Mouse (Mus musculus) adrenal gland, postnatal 10 days (tissue): ENCODE measurements around the gene Zfp993. TPM values are rescaled to one million over a fixed set of nuclear protein-coding genes. Genes with fewer than 3 reads are reported as not detected.
"Not testable (repeated sequence)": the region's sequence is repeated elsewhere in the genome, so short reads cannot be mapped to it uniquely, and the experiment has no call there.

Source experiments
- DNase-seq: peaks from one replicate; pipeline ENCODE4 v3.0.0; 2021; ENCODE audit warnings: mixed read lengths
- long read RNA-seq, 2 experiments: library from polyadenylated mRNA; stranded (forward); transcript quantifications; one replicate each; pipeline ENCODE4 v2.0.0; 2021
- total RNA-seq, 2 experiments: library from RNA; stranded (reverse); gene quantifications; 2 replicates each; pipeline ENCODE4 v1.2.3; 2021

The Zfp993 gene
- 1 to 10 TPM; 3.3 to 3.9 TPM for total RNA-seq
- long read RNA-seq, experiment 1, partial matches to known transcripts, result 0 of 3 reads
- long read RNA-seq, experiment 1, other reads (novel, unspliced or antisense), result 3 of 3 reads
- long read RNA-seq, experiment 2, partial matches to known transcripts, result 1 of 9 reads
- long read RNA-seq, experiment 2, other reads (novel, unspliced or antisense), result 8 of 9 reads

- not testable (repeated sequence) for DNase-seq
Measured at GRCm38 (mm10) chr4:146610774-146611400, at the start of gene Zfp993. TSS of gene Zfp993 (plus strand) at chr4:146610961.

- DNase-seq, result peak; percentile 0
Measured at GRCm38 (mm10) chr4:146579905-146580873, 30.6 kb upstream of the Zfp993 start.

GRCm38 (mm10) chr4:146603578-146604399, 7.0 kb upstream of the Zfp993 start:
- DNase-seq, result peak; percentile 8

GRCm38 (mm10) chr4:146644367-146644766, 33.6 kb downstream of the Zfp993 start:
- not testable (repeated sequence) for DNase-seq

DNA sequence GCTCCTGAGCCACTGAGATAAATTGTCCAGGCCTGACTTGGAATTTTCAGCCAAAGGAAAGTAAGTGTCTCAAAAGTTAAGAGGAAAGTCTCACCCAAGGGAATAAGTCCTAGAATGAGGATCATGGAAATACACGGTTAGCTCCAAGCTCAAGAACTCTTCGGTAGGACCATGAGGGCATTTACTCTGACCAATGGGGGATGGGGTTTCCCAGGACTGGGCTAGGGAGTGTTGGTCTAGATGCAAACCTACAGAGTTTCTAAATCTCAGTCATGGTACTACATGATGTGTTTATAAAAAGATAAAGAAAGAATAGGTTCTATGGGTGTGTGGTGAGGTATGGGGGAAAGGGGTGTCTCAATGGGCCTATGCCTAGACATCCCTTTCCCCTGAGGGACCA, 38.9 kb downstream of the Zfp993 start:
- not testable (repeated sequence) for DNase-seq

DNA sequence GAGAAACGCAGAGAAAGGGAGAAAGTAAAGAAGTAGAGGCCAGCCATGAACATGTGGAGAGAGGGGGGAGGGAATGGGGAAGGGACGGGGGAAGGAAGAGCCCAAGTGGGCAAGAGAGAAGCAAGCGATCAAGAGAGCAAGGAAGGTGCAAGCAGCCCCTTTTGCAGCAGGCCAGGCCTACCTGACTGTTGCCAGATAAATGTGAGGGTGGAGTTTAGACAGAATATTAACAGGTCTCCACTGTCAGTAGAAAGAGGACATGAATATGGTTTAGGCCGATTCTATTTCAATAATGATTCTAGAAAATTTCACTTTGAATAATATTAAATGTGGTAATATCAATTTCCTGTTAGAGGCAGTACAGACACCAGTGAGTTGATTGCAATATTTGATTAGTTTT, 39.4 kb downstream of the Zfp993 start:
- DNase-seq, result not testable (repeated sequence)

DNA sequence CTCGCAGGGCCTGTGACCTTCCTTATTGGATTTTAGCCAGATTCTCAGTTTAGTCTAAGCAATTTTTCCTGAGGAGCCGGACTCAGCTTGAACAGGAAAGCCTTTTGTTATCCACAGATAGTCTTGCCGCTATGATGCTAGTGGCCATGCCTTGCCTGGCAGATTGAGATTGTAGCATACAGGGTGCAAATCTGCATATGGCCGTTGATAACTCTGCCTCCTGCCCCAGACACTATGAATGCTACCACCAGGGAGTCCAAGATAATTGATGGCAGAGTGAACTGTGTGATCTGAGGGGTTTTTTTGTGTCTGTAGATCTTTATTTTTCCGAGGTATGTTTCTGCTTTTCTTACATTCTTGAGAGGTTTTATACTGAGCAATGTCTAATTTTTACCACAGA, 39.9 kb downstream of the Zfp993 start:
- not testable (repeated sequence) for DNase-seq

Other genes starting within 250 kb of the Zfp993 start
- 1 to 10 TPM; 4.7 to 8.1 TPM for gene Zfp992, start 161.9 kb upstream of the Zfp993 start, total RNA-seq
- gene Zfp981, start 108.9 kb upstream of the Zfp993 start, total RNA-seq, result 1 to 10 TPM in 1 of 2 experiments, under 1 TPM in 1; 0.73 to 1.4 TPM